Mouse (Mus musculus): ENCODE data around the gene Baz1b.

Gene Baz1b

GRCm38 (mm10) chr5:135274663-135275396 is 87.8 kb downstream of the Baz1b start:
- no peak for DNase-seq (ENCODE audit: low read depth, low spot score)

- no peak for DNase-seq (ENCODE audit: low read depth, low spot score)
Measured at GRCm38 (mm10) chr5:135276597-135276996, 89.5 kb downstream of the Baz1b start.

- no peak for DNase-seq (ENCODE audit: low read depth, low spot score)
Measured at GRCm38 (mm10) chr5:135280226-135280625, 93.2 kb downstream of the Baz1b start.

- DNase-seq (ENCODE audit: low read depth, low spot score) = no peak
Measured at GRCm38 (mm10) chr5:135285211-135285610, 98.1 kb downstream of the Baz1b start.

- peak; percentile 81 for DNase-seq (ENCODE audit: low read depth, low spot score)
Measured at GRCm38 (mm10) chr5:135286185-135286584, 99.1 kb downstream of the Baz1b start.

- no peak for DNase-seq (ENCODE audit: low read depth, low spot score)
Measured at GRCm38 (mm10) chr5:135286926-135287325, 99.9 kb downstream of the Baz1b start.

GRCm38 (mm10) chr5:135290703-135291102 is 103.6 kb downstream of the Baz1b start:
- DNase-seq (ENCODE audit: low read depth, low spot score) = no peak

GRCm38 (mm10) chr5:135291193-135291592 is 104.1 kb downstream of the Baz1b start:
- DNase-seq (ENCODE audit: low read depth, low spot score) = peak; percentile 60

GRCm38 (mm10) chr5:135292001-135292400 is 104.9 kb downstream of the Baz1b start:
- DNase-seq (ENCODE audit: low read depth, low spot score) = no peak

Data from forelimb bud, embryonic 11.5 days (tissue).